Mouse (Mus musculus): ENCODE data around the gene Nanos2. TPM values are rescaled to one million over a fixed set of nuclear protein-coding genes. Genes with fewer than 3 reads are reported as not detected.

Nanos2 gene
- polyA plus RNA-seq, 1 experiment from 2014 or later = not detected

DNA sequence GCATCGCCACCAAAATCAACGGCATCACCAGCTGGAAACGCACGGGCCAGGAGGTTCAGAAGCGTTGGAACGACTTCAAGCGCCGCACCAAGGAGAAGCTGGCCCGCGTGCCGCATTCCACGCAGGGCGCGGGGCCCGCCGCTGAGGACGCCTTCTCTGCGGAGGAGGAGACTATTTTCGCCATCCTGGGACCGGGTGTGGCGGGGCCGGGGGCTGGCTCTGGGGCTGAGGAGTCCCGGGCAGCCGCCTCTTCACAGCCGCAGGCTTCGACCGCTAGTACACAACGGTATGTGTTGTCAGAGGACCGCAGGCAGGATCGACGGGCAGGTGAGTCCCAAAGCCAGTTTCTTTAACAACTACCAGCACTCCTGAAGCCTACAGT lies 5.1 kb downstream of the Nanos2 start:
- H3K27me3 ChIP-seq = peaks cover 35% of the 10 kb centered on the region
- ATAC-seq (ENCODE audit: borderline replicate concordance, extremely low read depth, low FRiP score, low TSS enrichment) = no peak
- 2% methylated on average over 31 of the region's 31 CpGs for WGBS
- peak overlapping the region; percentile 53 for H3K9ac ChIP-seq
- H3K27ac ChIP-seq = no peak overlapping the region
- H3K36me3 ChIP-seq = no peaks in the 10 kb centered on the region
- H3K9me3 ChIP-seq = no peaks in the 10 kb centered on the region
- peaks cover 22% of the 10 kb centered on the region for H3K4me1 ChIP-seq
- peak overlapping the region; percentile 83 for H3K4me2 ChIP-seq
- peak overlapping the region; percentile 53 for H3K4me3 ChIP-seq

DNA sequence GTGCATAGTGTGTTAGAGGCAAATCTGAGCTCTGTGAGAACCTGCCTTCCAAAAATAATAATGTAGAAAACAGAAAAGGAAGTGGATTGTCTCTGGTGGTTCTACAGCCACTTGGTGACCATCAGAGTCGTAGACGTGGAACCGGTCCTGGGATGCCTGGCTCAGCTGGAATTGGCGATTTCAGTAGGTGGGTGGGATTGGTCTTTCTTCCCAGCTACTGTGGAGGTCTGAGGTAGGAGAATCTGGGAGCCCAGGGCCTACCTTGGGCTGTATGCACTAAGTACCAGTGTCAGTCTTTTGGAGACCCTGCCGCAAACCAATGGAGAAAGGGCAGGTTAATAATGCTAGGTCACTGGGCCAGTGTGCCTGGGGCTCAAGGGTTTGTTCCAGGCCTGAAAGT lies 5.8 kb downstream of the Nanos2 start:
- H3K9me3 ChIP-seq = no peaks in the 10 kb centered on the region
- H3K36me3 ChIP-seq = no peaks in the 10 kb centered on the region
- no peak overlapping the region for H3K4me3 ChIP-seq
- peaks cover 35% of the 10 kb centered on the region for H3K27me3 ChIP-seq
- H3K4me1 ChIP-seq = peaks cover 22% of the 10 kb centered on the region
- no peak overlapping the region for H3K9ac ChIP-seq
- H3K4me2 ChIP-seq = peak overlapping the region; percentile 83; the same call in 1 of the 2 replicates
- no peak for ATAC-seq (ENCODE audit: borderline replicate concordance, extremely low read depth, low FRiP score, low TSS enrichment)
- no peak overlapping the region for H3K27ac ChIP-seq
- WGBS = 86% methylated on average over 5 of the region's 5 CpGs

DNA sequence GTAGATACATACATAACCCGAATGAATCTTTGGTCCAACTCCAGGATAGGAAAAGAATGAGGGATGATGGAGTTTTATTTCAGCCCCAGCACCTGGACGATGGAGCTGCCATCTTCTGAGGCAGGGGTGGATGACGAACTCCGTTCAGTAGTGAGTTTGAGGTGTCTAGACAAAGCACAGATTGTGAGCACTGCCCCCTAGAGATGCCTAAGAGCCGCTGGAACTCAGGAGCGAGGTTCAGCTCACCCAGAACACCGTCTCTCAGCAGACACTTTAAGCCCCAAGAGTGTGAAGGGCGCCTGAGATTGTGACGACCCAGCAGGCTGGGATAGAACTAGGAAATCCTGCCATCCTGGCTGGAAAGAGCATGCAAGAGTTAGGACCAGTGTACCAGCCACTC lies 11.6 kb downstream of the Nanos2 start:
- no peaks in the 10 kb centered on the region for H3K27me3 ChIP-seq
- ATAC-seq (ENCODE audit: borderline replicate concordance, extremely low read depth, low FRiP score, low TSS enrichment) = no peak
- H3K4me3 ChIP-seq = no peak overlapping the region
- WGBS = 34% methylated on average over 9 of the region's 9 CpGs
- no peaks in the 10 kb centered on the region for H3K9me3 ChIP-seq
- no peak overlapping the region for H3K27ac ChIP-seq
- H3K36me3 ChIP-seq = no peaks in the 10 kb centered on the region
- H3K4me1 ChIP-seq = peaks cover 22% of the 10 kb centered on the region
- no peak overlapping the region for H3K4me2 ChIP-seq
- no peak overlapping the region for H3K9ac ChIP-seq

DNA sequence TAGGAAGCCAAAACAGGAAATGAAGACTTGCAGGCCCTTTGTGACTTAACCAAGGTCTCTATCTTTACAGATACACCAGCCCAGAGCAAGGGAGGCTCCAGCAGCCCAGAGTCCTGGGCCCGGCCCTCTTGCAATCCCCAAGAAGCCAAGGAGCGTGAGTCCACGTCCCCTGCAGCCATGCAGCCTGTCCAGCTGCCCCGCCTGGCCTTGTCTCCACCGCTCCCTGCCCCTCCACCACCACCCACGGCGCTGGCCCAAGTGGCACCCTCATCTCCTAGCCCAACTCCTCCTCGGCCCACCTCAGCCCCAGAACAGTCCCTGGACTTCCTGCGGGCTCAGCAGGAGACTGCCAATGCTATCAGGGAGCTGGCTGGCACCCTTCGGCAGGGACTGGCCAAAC lies 13.2 kb downstream of the Nanos2 start:
- 47% methylated on average over 10 of the region's 10 CpGs for WGBS
- Histone ChIP-seq H3K4me1 (peaks cover 32% of the 10 kb centered on the region), H3K9me3 (no peaks in the 10 kb centered on the region), H3K9ac (peak overlapping the region; percentile 29), H3K27me3 (no peaks in the 10 kb centered on the region), H3K27ac (0 out of 2 replicates have a peak overlapping the region, but pooled peaks have one; percentile 4), H3K4me3 (peak overlapping the region; percentile 39), H3K36me3 (peaks cover 5% of the 10 kb centered on the region), H3K4me2 (peak overlapping the region; percentile 55)
- no peak for ATAC-seq (ENCODE audit: borderline replicate concordance, extremely low read depth, low FRiP score, low TSS enrichment)

DNA sequence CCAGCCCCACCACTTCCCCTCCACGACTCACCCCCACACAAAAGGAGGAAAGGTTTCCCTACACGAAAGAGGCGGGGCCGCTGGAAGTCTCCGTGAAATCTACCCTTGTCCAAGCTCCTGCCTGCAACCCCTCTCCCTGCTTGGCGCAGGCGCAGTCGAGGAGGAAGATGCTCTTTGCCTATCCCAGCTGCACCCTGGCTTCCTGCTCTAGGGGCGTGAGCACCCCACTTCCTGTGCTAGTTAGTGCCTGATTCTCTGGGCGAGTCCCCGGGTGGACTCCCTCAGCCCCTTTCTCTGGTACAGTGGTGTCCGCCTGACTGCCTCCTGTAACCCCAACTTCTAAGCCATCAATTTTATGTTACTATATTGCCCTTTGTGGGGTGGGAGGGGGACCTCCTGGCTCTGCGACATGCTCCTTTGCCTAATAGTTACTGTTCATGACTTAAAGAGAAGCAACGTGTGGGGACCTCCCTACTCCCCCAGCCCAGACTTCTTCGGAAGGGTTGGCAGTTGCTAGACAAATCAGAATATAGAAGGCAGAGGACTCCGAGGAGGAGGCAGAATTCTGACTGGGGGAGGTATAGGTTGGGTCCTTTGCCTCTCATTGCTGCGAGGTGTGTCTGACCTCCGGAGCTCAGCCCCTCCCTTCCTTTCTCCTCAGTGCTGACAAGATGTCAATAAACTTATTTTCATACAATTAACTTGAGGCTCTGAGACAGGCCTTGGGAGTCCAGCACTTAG lies 14.0 kb downstream of the Nanos2 start:
- H3K27ac ChIP-seq = peak overlapping the region; percentile 4; the same call in 1 of the 2 replicates
- WGBS = 32% methylated on average over 18 of the region's 18 CpGs
- peak overlapping the region; percentile 29 for H3K9ac ChIP-seq
- H3K9me3 ChIP-seq = no peaks in the 10 kb centered on the region
- H3K4me1 ChIP-seq = peaks cover 40% of the 10 kb centered on the region
- H3K4me2 ChIP-seq = peak overlapping the region; percentile 55
- H3K27me3 ChIP-seq = no peaks in the 10 kb centered on the region
- ATAC-seq (ENCODE audit: borderline replicate concordance, extremely low read depth, low FRiP score, low TSS enrichment) = no peak
- peaks cover 13% of the 10 kb centered on the region for H3K36me3 ChIP-seq
- peak overlapping the region; percentile 39 for H3K4me3 ChIP-seq

DNA sequence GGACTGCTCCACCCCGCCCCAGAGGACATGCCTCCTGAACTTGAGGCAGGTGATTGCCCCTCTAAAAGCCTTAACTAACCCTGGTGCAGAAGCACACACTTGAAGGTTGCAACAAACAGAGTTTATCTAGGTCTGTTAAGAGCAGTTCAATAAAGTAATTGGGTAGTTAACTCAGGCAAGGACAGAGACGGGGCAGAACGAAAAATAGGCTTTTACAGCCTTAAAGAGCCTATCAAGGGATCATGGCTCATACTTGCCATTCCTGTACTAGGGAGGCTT lies 14.5 kb downstream of the Nanos2 start:
- Histone ChIP-seq H3K27me3 (no peaks in the 10 kb centered on the region), H3K36me3 (peaks cover 15% of the 10 kb centered on the region), H3K4me3 (no peak overlapping the region), H3K4me2 (peak overlapping the region; percentile 94; the same call in 1 of the 2 replicates), H3K27ac (peak overlapping the region; percentile 80), H3K9me3 (no peaks in the 10 kb centered on the region), H3K4me1 (peaks cover 43% of the 10 kb centered on the region), H3K9ac (no peak overlapping the region)
- no peak for ATAC-seq (ENCODE audit: borderline replicate concordance, extremely low read depth, low FRiP score, low TSS enrichment)
- 70% methylated on average over 3 of the region's 3 CpGs for WGBS

DNA sequence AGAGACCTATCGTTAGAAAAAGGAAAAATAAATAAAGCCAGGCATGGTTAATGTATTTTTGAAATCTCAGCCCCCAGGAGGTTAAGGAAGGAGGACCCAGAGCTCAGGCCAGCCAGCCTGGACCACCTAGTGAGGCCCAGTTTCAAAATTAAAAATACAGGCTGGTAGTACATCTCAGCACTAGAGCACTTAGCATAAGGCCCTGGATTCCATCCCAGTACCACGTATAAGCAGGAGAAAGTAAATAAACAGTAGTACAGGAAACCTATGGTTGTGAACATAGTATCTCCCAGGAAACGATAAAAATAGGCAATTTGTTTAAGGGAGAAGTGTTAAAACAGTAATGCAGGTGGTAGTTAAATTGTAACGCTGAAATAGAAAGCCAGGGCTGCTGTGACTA lies 14.9 kb downstream of the Nanos2 start:
- H3K36me3 ChIP-seq = peaks cover 18% of the 10 kb centered on the region
- ATAC-seq (ENCODE audit: borderline replicate concordance, extremely low read depth, low FRiP score, low TSS enrichment) = no peak
- peaks cover 47% of the 10 kb centered on the region for H3K4me1 ChIP-seq
- H3K27ac ChIP-seq = peak overlapping the region; percentile 80
- WGBS = 5% methylated on average over 4 of the region's 4 CpGs
- no peaks in the 10 kb centered on the region for H3K9me3 ChIP-seq
- H3K27me3 ChIP-seq = no peaks in the 10 kb centered on the region
- H3K9ac ChIP-seq = peak overlapping the region; percentile 59
- H3K4me3 ChIP-seq = peak overlapping the region; percentile 42
- H3K4me2 ChIP-seq = peak overlapping the region; percentile 94

DNA sequence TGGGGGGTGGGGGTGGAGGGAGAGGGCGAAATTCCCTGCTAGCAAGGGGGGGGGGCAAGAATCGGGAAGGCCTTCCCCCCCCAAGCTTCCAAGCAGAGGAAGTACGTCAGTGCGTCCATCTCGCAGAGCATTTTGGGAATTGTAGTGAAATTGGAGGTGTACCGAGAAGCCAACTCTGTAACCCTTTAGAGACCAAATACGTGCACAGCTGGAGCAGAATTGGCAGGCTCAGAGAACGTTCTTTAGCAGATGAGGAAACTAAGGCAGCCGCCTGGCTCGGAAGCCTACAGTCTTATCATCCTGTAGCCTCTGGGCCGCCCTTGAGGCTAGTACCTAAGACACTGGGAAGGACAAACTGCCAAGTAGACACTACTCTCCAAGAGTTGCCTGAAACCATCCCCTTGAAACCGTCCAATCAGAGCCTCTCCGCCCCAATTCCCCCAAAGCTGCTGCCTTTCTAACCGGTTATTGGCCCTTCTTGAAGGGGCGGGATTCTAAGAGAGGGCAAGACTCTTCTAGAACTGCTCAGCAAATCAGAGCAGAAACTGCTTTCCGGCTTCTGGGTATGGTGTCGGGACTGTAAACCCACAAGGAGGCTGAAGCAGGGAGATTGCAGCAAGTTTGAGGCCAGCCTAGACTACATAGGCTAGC lies 15.8 kb downstream of the Nanos2 start:
- peak overlapping the region; percentile 94 for H3K4me2 ChIP-seq
- H3K4me1 ChIP-seq = peaks cover 56% of the 10 kb centered on the region
- ATAC-seq (ENCODE audit: borderline replicate concordance, extremely low read depth, low FRiP score, low TSS enrichment) = peak; percentile 41; the same call in 1 of the 2 replicates
- 2% methylated on average over 17 of the region's 17 CpGs for WGBS
- H3K27me3 ChIP-seq = no peaks in the 10 kb centered on the region
- H3K9me3 ChIP-seq = no peaks in the 10 kb centered on the region
- H3K9ac ChIP-seq = peak overlapping the region; percentile 59
- peak overlapping the region; percentile 42 for H3K4me3 ChIP-seq
- H3K27ac ChIP-seq = peak overlapping the region; percentile 80
- peaks cover 23% of the 10 kb centered on the region for H3K36me3 ChIP-seq

DNA sequence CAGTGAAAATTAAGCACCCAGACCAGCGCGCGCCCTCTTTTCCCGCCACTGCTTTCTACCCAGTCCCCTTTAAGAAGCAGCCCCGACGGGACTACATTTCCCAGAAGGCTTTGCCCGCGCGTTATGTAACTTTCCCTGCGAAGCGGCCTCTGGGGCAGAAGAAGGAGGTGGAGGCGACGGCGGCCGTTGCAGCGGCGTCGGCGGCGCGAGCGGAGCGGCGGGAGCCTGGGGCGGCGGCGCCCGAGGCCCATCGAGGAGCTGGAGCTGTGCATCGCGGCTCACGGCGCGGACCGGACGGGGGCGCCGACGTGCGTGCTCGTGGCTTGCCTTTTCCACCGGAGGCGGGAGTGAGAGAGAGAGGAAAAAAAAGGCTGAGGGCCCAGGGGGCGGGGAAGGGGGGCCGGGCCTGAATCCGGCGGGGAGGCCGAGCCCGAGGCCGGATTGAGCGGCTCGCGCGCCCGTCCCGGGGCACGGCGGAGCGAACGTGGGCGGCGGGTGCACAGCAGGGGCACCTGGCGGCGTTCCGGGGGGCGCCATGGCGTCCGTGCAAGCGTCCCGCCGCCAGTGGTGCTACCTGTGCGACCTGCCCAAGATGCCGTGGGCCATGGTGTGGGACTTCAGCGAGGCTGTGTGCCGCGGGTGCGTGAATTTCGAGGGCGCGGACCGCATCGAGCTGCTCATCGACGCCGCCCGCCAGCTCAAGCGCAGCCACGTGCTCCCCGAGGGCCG lies 16.9 kb downstream of the Nanos2 start, which contains the start of gene Irf2bp1:
Irf2bp1 (plus strand) TSS at position 143 of the 729 bp plus-strand sequence.
- no peaks in the 10 kb centered on the region for H3K27me3 ChIP-seq
- WGBS = under 1% methylated on average over 68 of the region's 90 CpGs
- H3K9me3 ChIP-seq = no peaks in the 10 kb centered on the region
- H3K4me1 ChIP-seq = peaks cover 60% of the 10 kb centered on the region
- ATAC-seq (ENCODE audit: borderline replicate concordance, extremely low read depth, low FRiP score, low TSS enrichment) = peak; percentile 64
- H3K4me3 ChIP-seq = peak within 1 kb of the TSS; percentile 91
- peak within 1 kb of the TSS; percentile 99 for H3K27ac ChIP-seq
- H3K36me3 ChIP-seq = peaks cover 23% of the 10 kb centered on the region
- H3K4me2 ChIP-seq = peak within 1 kb of the TSS; percentile 94
- peak within 1 kb of the TSS; percentile 93 for H3K9ac ChIP-seq

DNA sequence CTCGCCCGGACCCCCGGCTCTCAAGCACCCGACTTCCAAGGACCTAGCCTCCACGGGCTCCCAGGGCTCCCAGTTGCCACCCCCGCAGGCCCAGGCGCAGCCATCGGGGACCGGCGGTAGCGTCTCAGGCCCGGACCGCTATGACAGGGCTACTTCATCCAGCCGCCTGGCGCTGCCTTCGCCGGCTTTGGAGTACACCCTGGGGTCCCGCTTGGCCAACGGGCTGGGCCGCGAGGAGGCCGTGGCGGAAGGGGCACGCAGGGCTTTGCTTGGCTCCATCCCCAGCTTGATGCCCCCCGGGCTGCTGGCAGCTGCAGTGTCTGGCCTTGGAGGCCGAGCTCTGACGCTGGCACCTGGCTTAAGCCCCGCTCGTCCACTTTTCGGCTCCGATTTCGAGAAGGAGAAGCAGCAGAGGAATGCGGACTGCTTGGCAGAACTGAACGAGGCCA lies 17.5 kb downstream of the Nanos2 start:
- 3% methylated on average over 34 of the region's 34 CpGs for WGBS
- peak overlapping the region; percentile 93 for H3K9ac ChIP-seq
- peak overlapping the region; percentile 94 for H3K4me2 ChIP-seq
- ATAC-seq (ENCODE audit: borderline replicate concordance, extremely low read depth, low FRiP score, low TSS enrichment) = peak; percentile 2; the same call in 1 of the 2 replicates
- no peaks in the 10 kb centered on the region for H3K9me3 ChIP-seq
- H3K4me3 ChIP-seq = peak overlapping the region; percentile 91
- peaks cover 23% of the 10 kb centered on the region for H3K36me3 ChIP-seq
- peak overlapping the region; percentile 99 for H3K27ac ChIP-seq
- H3K27me3 ChIP-seq = no peaks in the 10 kb centered on the region
- peaks cover 66% of the 10 kb centered on the region for H3K4me1 ChIP-seq

DNA sequence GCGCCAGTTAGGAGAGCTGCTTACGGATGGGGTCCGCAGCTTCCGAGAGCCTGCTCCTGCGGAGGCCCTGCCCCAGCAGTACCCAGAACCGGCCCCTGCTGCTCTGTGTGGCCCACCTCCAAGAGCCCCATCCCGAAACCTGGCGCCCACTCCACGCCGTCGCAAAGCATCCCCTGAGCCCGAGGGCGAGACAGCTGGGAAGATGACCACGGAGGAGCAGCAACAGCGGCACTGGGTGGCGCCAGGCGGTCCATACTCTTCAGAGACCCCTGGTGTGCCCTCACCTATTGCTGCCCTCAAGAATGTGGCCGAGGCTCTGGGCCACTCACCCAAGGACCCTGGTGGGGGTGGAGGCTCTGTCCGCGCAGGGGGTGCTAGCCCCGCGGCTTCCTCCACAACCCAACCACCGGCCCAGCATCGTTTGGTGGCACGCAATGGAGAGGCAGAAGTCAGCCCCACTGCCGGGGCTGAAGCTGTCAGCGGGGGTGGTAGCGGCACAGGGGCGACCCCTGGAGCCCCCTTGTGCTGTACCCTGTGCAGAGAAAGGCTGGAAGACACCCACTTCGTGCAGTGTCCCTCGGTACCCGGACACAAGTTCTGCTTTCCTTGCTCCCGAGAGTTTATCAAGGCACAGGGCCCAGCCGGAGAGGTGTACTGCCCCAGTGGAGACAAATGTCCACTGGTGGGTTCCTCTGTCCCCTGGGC lies 18.4 kb downstream of the Nanos2 start:
- peaks cover 64% of the 10 kb centered on the region for H3K4me1 ChIP-seq
- 63% methylated on average over 34 of the region's 34 CpGs for WGBS

More for the DNA sequence above, 18.4 kb downstream of the Nanos2 start:
- H3K4me3 ChIP-seq = peak overlapping the region; percentile 91
- H3K9ac ChIP-seq = peak overlapping the region; percentile 93
- H3K4me2 ChIP-seq = peak overlapping the region; percentile 94
- peaks cover 23% of the 10 kb centered on the region for H3K36me3 ChIP-seq
- no peaks in the 10 kb centered on the region for H3K9me3 ChIP-seq
- no peak overlapping the region for H3K27ac ChIP-seq
- H3K27me3 ChIP-seq = no peaks in the 10 kb centered on the region
- ATAC-seq (ENCODE audit: borderline replicate concordance, extremely low read depth, low FRiP score, low TSS enrichment) = no peak

All from lung, embryonic 15.5 days (tissue).